Mouse (Mus musculus) CD8-positive naive resting alpha-beta T cell, adult 2 months (primary cell): Measurements from ENCODE around the gene Ankrd55.
"Not testable (repeated sequence)": the region's sequence is repeated elsewhere in the genome, so short reads cannot be mapped to it uniquely, and the experiment has no call there.

Source experiments
- DNase-seq, 2 experiments: peaks; one replicate each; pipeline ENCODE4 v3.0.0; 2022; ENCODE audit warnings: low read depth in 2 of 2, low spot score in 2 of 2

Gene Ankrd55

GRCm38 (mm10) chr13:112410461-112410860 lies 122.2 kb downstream of the Ankrd55 start:
- no peak for DNase-seq

- no peak for DNase-seq
Observed at GRCm38 (mm10) chr13:112411216-112411822, 123.1 kb downstream of the Ankrd55 start.

DNA sequence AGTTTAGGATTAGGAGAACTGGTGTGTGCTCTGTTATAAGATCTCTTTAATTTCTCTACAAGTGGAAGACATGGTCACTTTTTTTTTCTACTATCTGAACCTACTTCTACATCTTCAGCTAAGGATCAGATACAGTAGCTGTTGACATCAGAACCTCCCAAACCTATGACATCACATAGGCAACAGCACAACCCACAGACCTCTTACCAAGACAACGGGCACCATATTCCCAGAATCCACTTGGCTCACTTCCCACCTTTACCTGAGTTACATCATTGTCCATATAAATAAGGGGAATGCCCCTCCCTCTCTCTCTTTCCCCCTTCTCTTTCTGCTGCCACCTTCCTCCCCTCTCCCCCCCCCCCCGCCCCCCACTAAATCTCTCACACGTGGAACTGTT lies 124.0 kb downstream of the Ankrd55 start:
- no peak for DNase-seq

GRCm38 (mm10) chr13:112412824-112413223 lies 124.6 kb downstream of the Ankrd55 start:
- no peak for DNase-seq

DNA sequence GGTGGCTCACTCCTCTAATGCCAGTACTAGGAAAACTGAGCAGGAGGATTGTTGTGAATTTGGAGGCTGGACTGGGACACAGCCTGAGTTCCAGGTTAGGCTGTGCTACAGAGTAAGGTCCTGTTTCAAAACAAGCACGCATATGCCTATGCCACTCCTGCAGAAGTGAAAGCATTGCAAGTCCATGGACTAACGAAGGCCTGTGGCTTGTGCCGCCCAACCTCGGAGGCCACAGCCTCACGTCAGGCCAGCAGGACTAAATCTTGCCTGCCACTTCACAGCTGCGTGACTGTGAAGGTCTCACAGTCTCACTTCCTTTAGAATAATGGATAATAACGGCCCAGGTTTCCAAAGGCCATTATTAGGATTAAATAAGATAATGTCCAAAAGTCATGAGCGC lies 125.4 kb downstream of the Ankrd55 start:
- DNase-seq = no peak

DNA sequence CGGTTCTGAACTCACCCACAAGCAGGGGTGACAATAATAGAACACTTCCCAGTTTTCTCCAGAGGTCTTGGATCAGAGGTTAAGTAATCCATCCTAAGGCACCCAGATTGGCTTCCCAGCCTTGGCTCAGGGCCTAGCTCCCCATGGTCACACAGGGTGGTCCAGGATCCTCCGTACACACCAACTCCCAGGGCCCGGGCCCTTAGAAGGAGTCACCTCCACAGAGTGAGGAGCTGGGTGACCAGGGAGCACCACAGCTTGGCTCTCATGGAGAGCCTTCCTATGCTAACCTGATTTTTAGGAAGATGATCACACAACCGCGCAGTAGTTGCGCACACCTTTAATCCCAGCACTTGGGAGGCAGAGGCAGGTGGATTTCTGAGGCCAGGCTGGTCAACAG lies 127.6 kb downstream of the Ankrd55 start:
- no peak for DNase-seq

DNA sequence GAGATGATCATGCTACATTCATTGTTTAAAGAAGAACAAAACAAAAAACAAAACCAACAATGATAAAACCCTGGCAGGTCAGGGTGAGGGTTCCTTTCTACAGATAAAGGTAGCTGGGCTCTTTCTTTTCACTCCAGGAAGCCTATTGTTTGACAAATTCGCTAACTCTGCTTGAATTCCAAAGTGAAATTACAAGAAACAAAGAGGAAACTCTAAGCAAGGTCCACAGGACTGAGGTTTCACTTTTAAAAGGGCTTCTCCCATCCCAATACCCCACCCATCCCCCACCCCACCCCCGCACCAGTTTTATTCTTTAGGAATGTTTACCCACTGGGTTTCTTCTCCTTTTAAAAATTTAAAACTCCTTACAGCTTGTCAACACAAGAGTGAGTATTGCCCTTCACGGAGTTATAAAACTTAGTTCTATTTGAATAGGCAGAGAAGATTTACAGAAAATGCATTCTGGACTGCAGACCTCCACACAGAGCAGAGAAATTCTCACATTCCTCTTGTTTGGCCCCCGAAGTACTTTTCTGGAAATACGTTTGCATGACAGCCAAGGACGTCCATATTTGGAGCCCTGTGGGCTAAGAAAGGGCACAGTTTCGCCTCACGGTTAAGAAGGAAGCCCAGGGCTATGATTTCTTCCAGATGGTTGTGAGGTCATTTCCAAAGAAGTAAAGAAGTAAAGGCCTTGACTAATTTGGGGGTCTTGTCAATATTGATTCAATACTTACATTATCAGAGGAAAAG lies 128.3 kb downstream of the Ankrd55 start:
- no peak for DNase-seq

- DNase-seq = no peak
Observed at GRCm38 (mm10) chr13:112417163-112417523, 128.9 kb downstream of the Ankrd55 start.

DNA sequence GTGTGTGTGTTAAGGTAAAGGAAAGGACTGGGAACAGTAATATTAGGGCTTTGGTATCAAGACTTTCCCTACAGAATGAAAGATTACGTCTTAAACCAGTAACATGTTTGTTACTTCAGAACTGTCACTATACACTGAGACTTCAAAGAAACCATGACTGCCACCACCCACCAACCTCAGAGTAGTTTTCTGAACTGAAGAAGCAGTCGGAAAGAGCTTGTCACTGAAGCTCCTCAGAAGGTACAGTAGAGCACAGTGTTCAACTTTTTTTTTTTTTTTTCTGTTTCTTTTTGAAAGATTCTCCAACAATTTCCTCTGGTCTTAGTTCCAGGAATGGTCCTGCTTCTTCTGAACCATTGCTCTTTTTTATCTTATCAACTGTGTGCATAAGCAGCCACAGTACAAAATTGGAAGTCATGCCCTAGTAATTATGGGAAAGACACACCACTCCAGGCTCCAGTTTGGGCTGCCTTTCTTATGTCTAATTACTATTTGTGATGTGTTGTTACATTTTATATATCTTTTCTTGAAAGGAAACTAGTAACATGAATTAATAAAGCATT lies 129.7 kb downstream of the Ankrd55 start:
- DNase-seq = peak; percentile 70 to 71

GRCm38 (mm10) chr13:112418595-112418994 lies 130.3 kb downstream of the Ankrd55 start:
- DNase-seq = peak; percentile 54 to 73

DNA sequence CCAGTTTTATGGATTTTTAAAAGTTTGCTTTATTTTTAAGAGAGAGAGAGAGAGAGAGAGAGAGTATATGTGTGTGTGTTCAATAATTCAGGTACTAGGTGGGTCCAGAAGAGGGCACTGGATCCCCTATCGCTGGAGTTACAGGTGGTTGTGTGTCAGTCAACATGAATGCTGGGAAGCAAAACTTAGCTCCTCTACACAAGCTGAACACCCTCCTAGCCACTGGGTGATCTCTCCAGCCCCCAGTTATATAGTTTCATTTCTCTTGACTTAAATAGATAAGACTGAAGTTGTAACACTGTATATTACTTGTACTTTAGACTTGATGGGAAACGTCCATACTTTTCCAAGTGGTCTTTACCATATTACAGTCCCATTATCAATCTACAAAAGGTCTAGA lies 136.0 kb downstream of the Ankrd55 start:
- DNase-seq = peak; percentile 62 to 71

- peak; percentile 72 to 74 for DNase-seq
Observed at GRCm38 (mm10) chr13:112424635-112425034, 136.4 kb downstream of the Ankrd55 start.

- DNase-seq = peak in 1 of 2 experiments; percentile 23
Observed at GRCm38 (mm10) chr13:112425181-112425654, 137.0 kb downstream of the Ankrd55 start.

DNA sequence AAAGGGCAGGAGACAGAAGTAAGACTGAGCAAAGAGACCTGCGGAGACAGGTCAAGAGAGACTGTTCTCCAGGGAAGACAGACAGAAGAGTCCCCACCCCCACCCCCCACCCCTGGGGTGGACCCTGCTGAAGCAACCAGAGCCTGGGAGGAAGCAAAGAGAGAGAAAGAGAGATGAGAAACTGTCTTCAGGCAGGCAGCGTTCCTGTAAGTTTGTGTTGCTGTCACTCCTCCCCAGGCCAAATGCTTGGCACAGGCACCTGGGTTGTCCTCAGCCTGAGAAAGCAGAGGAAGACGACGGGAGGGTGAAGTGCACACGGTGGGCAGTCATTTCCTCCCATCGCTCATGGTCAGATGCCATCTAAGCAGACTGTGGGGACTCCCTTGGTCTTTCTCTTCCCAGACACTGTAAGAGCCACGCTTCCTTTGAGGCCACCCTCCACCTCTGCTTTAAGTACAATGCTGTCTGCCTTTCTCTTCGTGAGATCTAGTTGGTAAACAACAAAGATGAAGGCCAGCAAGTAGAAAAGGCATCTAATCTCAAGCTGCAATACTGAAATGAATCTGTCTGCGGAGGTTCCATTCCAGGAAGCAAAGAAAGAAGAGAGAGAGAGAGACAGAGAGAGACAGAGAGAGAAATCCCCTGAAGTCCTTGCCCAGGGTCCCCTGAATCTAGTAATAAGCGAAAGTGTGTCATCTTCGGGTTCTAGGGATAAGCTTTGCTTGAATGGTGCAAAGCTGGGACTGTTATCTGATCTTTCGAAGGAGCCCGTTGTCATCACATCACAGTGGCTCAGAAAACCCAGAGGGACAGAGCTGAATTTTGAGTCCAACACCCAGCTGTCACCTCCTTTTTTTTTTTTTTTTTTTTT lies 138.2 kb downstream of the Ankrd55 start:
- DNase-seq = no peak

DNA sequence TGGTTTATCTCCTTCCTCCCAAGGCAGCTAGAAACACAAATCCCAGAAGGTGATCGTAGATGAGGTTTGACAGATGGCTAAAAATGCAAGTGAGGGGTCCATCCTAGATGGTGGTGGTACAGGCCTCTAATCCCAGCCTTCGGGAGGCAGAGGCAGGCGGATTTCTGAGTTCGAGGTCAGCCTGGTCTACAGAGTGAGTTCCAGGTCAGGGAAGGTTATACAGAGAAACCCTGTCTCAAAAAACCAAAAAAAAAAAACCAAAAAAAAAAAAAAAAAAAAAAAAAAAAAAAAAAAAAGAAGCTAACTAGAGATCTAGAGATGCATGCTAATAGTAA lies 138.9 kb downstream of the Ankrd55 start:
- DNase-seq = not testable (repeated sequence)

DNA sequence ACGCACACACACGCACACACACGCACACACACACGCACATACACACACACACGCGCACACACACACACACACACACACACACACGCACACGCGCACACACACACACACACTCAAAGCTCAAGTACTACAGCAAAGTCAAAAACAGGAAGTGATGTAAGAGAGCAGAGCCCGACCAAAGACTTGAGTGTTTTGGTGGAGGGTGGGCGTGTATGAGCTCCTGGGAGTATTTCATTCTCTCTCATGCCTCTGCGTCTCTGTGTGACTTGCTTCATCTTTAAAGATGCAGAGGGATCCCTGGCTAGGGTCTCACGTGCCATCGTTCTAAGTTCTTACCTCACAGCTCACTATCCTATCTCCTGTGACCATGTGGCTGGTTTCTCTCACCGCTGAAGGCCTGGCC lies 139.3 kb downstream of the Ankrd55 start:
- DNase-seq = peak; percentile 81 to 85

DNA sequence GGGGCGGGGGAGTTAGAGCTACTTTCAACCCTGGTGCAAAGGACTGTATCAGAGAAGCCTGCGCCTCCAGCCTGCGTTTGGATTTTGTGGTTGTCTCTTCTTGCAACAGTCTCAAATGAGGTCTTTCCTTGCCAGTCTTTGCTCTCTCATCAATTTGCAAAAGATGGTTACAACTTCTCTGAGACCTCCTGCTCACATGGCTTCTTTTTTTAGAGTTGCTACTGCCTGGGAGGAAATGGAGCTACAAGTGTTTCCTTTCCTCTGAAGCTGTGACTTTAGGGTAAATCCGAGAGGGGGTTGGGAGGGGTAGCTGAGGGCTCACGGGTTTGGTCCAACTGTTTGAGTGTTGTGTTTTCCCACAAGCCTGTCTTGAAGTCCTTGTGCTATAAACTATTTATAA lies 145.0 kb downstream of the Ankrd55 start:
- DNase-seq = peak; percentile 31 to 48
